Mouse (Mus musculus): ENCODE measurements around the gene Sh3gl3. TPM values are rescaled to one million over a fixed set of nuclear protein-coding genes. Genes with fewer than 3 reads are reported as not detected.
A peak's percentile ranks its signal among the peaks of the same experiment; 100 is the strongest.

The Sh3gl3 gene
- not detected in 2 replicates for polyA plus RNA-seq (2012; ENCODE audit: insufficient read depth, insufficient read length, low replicate concordance, missing spikeins)

- no peak for TF ChIP-seq POLR2A (IDR thresholded peaks at IDR 0.05; ENCODE audit: insufficient read depth, low read depth, low read length)
- no peak for TF ChIP-seq CTCF (IDR thresholded peaks at IDR 0.05; ENCODE audit: insufficient read depth, low read depth, low read length)
- 89% methylated on average over 3 of the region's 3 CpGs for WGBS
- H3K4me1 ChIP-seq (ENCODE audit: control insufficient read depth, insufficient read depth, low read length), result peaks cover 5% of the 10 kb centered on the region
- H3K4me3 ChIP-seq (ENCODE audit: insufficient read depth, low read depth, low read length), result peak within 1 kb of the TSS; percentile 90
- H3K27ac ChIP-seq (ENCODE audit: insufficient read depth, low read depth, low read length), result no peak within 1 kb of the TSS
Measured at GRCm38 (mm10) chr7:82173540-82173939, at the start of gene Sh3gl3. Sh3gl3 (plus strand) TSS chr7:82173840.

- Histone ChIP-seq H3K4me1 (ENCODE audit: control insufficient read depth, insufficient read depth, low read length) (no peaks in the 10 kb centered on the region), H3K4me3 (ENCODE audit: insufficient read depth, low read depth, low read length) (no peak overlapping the region), H3K27ac (ENCODE audit: insufficient read depth, low read depth, low read length) (no peak overlapping the region)
- TF ChIP-seq CTCF (IDR thresholded peaks at IDR 0.05; ENCODE audit: insufficient read depth, low read depth, low read length) (no peak), POLR2A (IDR thresholded peaks at IDR 0.05; ENCODE audit: insufficient read depth, low read depth, low read length) (no peak)
- WGBS, result 41% methylated on average over 1 of the region's 1 CpGs
Measured at GRCm38 (mm10) chr7:82138196-82138595, 35.4 kb upstream of the Sh3gl3 start.

DNA sequence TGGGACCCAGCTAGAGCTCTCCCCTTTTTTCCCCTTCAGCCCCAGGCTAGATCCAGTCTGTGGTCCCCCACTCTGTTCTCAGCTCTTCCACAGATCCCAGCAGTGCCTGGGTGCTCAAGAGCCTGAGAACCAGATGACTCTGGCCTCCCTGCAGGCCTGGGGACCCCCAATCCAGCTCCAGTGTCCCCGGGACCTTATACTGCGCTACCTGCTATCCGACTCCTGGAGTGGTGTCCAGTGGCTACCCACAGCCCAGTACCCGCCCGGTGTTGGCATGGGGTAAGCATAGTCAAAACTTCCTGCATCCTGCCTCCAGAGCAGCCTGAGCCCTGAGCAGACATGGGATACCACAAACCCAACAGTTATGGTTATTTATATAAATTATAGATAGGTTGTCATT lies 26.5 kb upstream of the Sh3gl3 start:
- TF ChIP-seq POLR2A (IDR thresholded peaks at IDR 0.05; ENCODE audit: insufficient read depth, low read depth, low read length), result no peak
- no peak for TF ChIP-seq CTCF (IDR thresholded peaks at IDR 0.05; ENCODE audit: insufficient read depth, low read depth, low read length)
- WGBS, result 95% methylated on average over 5 of the region's 5 CpGs

GRCm38 (mm10) chr7:82164681-82165080 lies 9.0 kb upstream of the Sh3gl3 start:
- H3K27ac ChIP-seq (ENCODE audit: insufficient read depth, low read depth, low read length), result no peak overlapping the region

More for the DNA sequence above, 26.5 kb upstream of the Sh3gl3 start:
- Histone ChIP-seq H3K4me1 (ENCODE audit: control insufficient read depth, insufficient read depth, low read length) (no peaks in the 10 kb centered on the region), H3K4me3 (ENCODE audit: insufficient read depth, low read depth, low read length) (no peak overlapping the region), H3K27ac (ENCODE audit: insufficient read depth, low read depth, low read length) (no peak overlapping the region)

GRCm38 (mm10) chr7:82174571-82175326 lies 1.1 kb downstream of the Sh3gl3 start:
- under 1% methylated on average over 69 of the region's 72 CpGs for WGBS
- peak overlapping the region; percentile 59; the same call in 1 of the 2 replicates for H3K27ac ChIP-seq (ENCODE audit: insufficient read depth, low read depth, low read length)

More at GRCm38 (mm10) chr7:82164681-82165080, 9.0 kb upstream of the Sh3gl3 start:
- no peaks in the 10 kb centered on the region for H3K4me1 ChIP-seq (ENCODE audit: control insufficient read depth, insufficient read depth, low read length)
- 95% methylated on average over 14 of the region's 14 CpGs for WGBS
- no peak for TF ChIP-seq CTCF (IDR thresholded peaks at IDR 0.05; ENCODE audit: insufficient read depth, low read depth, low read length)
- TF ChIP-seq POLR2A (IDR thresholded peaks at IDR 0.05; ENCODE audit: insufficient read depth, low read depth, low read length), result no peak
- no peak overlapping the region for H3K4me3 ChIP-seq (ENCODE audit: insufficient read depth, low read depth, low read length)

DNA sequence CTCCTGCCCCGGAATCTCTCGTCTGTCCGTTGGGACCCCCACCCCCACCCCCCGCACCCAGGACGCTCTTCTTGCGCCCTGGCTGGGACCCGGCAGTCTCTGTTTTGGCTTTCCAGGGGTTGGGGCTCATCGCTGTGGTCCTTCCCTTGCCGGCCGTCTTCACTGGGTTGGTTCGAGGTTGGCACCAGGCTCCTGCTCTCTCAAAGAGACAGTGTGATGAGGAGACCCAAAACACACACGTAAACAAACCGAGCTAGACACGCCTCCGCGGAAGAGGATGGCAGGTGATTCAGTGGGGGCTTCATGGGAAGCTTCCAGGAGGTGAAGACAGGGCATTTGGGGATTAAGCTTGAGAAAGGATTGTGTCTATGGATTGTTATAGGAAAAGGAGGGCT lies 1.7 kb downstream of the Sh3gl3 start:
- Histone ChIP-seq H3K4me1 (ENCODE audit: control insufficient read depth, insufficient read depth, low read length) (peaks cover 7% of the 10 kb centered on the region), H3K4me3 (ENCODE audit: insufficient read depth, low read depth, low read length) (peak overlapping the region; percentile 90), H3K27ac (ENCODE audit: insufficient read depth, low read depth, low read length) (no peak overlapping the region)
- TF ChIP-seq CTCF (IDR thresholded peaks at IDR 0.05; ENCODE audit: insufficient read depth, low read depth, low read length), result no peak
- no peak for TF ChIP-seq POLR2A (IDR thresholded peaks at IDR 0.05; ENCODE audit: insufficient read depth, low read depth, low read length)
- WGBS, result 1% methylated on average over 16 of the region's 16 CpGs

More at GRCm38 (mm10) chr7:82174571-82175326, 1.1 kb downstream of the Sh3gl3 start:
- Histone ChIP-seq H3K4me1 (ENCODE audit: control insufficient read depth, insufficient read depth, low read length) (peaks cover 7% of the 10 kb centered on the region), H3K4me3 (ENCODE audit: insufficient read depth, low read depth, low read length) (peak overlapping the region; percentile 90)
- TF ChIP-seq POLR2A (IDR thresholded peaks at IDR 0.05; ENCODE audit: insufficient read depth, low read depth, low read length) (peak; percentile 43; the same call in 1 of the 2 replicates), CTCF (IDR thresholded peaks at IDR 0.05; ENCODE audit: insufficient read depth, low read depth, low read length) (no peak)

GRCm38 (mm10) chr7:82176192-82176591 lies 2.6 kb downstream of the Sh3gl3 start:
- 54% methylated on average over 3 of the region's 3 CpGs for WGBS
- peaks cover 7% of the 10 kb centered on the region for H3K4me1 ChIP-seq (ENCODE audit: control insufficient read depth, insufficient read depth, low read length)
- H3K27ac ChIP-seq (ENCODE audit: insufficient read depth, low read depth, low read length), result no peak overlapping the region
- no peak for TF ChIP-seq CTCF (IDR thresholded peaks at IDR 0.05; ENCODE audit: insufficient read depth, low read depth, low read length)
- no peak for TF ChIP-seq POLR2A (IDR thresholded peaks at IDR 0.05; ENCODE audit: insufficient read depth, low read depth, low read length)
- no peak overlapping the region for H3K4me3 ChIP-seq (ENCODE audit: insufficient read depth, low read depth, low read length)

- H3K4me3 ChIP-seq (ENCODE audit: insufficient read depth, low read depth, low read length), result no peak overlapping the region
- H3K27ac ChIP-seq (ENCODE audit: insufficient read depth, low read depth, low read length), result no peak overlapping the region
- peaks cover 7% of the 10 kb centered on the region for H3K4me1 ChIP-seq (ENCODE audit: control insufficient read depth, insufficient read depth, low read length)
- 62% methylated on average over 5 of the region's 5 CpGs for WGBS
- no peak for TF ChIP-seq CTCF (IDR thresholded peaks at IDR 0.05; ENCODE audit: insufficient read depth, low read depth, low read length)
- no peak for TF ChIP-seq POLR2A (IDR thresholded peaks at IDR 0.05; ENCODE audit: insufficient read depth, low read depth, low read length)
Measured at GRCm38 (mm10) chr7:82177336-82177735, 3.7 kb downstream of the Sh3gl3 start.

- WGBS, result 79% methylated on average over 5 of the region's 5 CpGs
- peaks cover 7% of the 10 kb centered on the region for H3K4me1 ChIP-seq (ENCODE audit: control insufficient read depth, insufficient read depth, low read length)
- H3K4me3 ChIP-seq (ENCODE audit: insufficient read depth, low read depth, low read length), result no peak overlapping the region
Measured at GRCm38 (mm10) chr7:82180919-82181318, 7.3 kb downstream of the Sh3gl3 start.

More at GRCm38 (mm10) chr7:82180919-82181318, 7.3 kb downstream of the Sh3gl3 start:
- H3K27ac ChIP-seq (ENCODE audit: insufficient read depth, low read depth, low read length), result no peak overlapping the region
- no peak for TF ChIP-seq CTCF (IDR thresholded peaks at IDR 0.05; ENCODE audit: insufficient read depth, low read depth, low read length)
- TF ChIP-seq POLR2A (IDR thresholded peaks at IDR 0.05; ENCODE audit: insufficient read depth, low read depth, low read length), result no peak
